Mouse (Mus musculus): ENCODE measurements around the gene Tor1aip2.

- no peak for TF ChIP-seq GATA1 (IDR thresholded peaks at IDR 0.05; ENCODE audit: borderline replicate concordance, low read length)
- no peak for TF ChIP-seq FLI1 (IDR thresholded peaks at IDR 0.05; ENCODE audit: low read length)
Measured at GRCm38 (mm10) chr1:156107424-156107823, 72.2 kb downstream of the Tor1aip2 start.
